Mouse (Mus musculus): Measurements from ENCODE around the gene Nalcn.
"Not testable (repeated sequence)": the region's sequence is repeated elsewhere in the genome, so short reads cannot be mapped to it uniquely, and the experiment has no call there.

The Nalcn gene

DNA sequence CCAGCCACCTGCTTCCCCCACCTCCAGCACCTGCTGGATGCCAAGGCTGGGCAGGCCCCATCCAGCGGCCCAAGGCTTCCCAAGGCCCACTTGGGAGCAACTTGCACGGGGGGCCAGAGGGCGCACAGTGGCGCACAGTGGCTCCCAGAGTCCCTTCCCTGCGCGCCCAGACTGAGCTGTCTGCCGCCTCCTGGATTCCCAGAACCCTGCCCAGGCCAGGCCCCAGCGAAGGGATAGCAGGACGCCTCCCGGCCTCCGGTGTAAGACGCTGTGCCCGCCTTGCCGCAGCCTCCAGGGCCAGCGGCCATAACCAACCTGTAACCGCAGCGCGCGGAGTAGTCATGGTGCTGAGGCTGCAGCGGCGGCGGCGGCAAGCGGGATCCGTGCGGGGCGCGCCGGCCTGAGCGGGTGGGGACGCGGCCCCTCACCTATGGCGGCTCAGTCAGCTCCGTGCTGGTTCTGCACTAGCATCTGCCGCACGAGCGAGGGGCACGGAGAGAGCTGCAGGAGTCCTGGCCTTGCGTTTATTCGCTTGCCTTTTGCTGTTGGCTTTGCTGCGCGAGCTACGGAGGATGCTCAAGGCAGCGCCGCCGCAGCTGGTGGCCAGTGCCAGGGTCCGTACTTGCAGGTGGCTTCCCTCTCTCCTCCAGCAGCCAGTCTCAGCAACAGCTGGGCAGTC, at the start of gene Nalcn:
Nalcn (minus strand) TSS at position 644 of the 679 bp plus-strand sequence.
- peak; percentile 71 for DNase-seq

DNA sequence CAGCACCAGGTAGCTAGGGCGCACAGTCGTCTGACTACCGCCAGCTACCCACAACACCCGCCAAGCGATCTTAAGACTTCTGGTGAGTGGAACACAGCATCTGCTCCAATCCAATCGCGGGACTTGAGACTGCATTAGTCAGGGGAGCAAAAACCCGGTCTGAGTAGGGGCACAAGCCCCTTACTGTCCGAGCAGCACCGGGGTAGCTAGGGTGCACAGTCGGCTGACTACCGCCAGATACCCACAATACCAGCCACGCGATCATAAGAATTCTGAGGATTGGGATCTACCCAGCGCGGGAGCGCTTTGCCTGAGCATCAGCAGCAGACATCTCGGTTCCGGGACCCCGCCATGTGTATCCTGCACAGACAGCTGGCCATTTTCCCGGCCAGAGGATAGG, 44.1 kb upstream of the Nalcn start:
- not testable (repeated sequence) for DNase-seq

- DNase-seq, result no peak
These were observed 37.5 kb upstream of the Nalcn start for GRCm38 (mm10) chr14:123664451-123664850.

DNA sequence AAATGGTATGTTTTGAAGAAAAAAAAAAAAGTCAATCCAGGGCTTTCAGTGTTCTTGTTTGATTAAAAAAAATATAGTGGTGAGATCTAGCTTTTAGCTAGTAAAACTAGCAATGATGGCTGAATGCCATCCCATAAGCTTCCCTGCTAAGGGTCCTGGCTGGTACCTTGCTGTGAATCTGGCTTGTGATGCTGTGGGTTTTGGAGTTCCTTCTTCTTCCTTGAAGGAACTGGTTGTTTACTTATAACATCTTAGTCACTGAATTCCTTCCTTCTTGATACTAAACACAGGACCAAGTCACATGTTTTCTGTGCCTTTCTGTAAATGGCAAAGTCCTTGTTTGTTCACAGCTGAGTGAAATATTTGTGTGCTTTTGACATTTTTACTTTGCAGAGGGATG, 36.3 kb upstream of the Nalcn start:
- DNase-seq, result no peak

- DNase-seq, result no peak
These were observed 35.4 kb upstream of the Nalcn start for GRCm38 (mm10) chr14:123662386-123662785.

DNA sequence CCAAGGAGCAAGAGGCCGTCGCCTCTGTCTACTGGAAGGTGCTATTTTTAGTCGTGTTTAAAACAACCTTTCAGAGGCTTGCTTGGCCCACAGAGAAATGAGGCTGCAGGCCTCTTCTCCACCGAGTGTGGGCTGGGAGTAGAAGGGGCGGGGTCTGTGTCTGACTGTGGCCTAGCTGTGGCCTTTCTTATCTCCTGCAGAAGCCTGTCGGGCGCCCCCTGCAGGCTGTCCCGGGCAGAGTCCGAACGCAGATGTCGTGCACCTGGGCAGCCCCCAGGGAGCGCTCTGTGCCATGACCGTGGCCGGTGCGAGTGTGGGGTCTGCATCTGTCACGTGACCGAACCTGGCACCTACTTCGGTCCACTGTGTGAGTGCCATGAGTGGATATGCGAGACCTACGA, 34.1 kb upstream of the Nalcn start:
- peak; percentile 32 for DNase-seq

DNA sequence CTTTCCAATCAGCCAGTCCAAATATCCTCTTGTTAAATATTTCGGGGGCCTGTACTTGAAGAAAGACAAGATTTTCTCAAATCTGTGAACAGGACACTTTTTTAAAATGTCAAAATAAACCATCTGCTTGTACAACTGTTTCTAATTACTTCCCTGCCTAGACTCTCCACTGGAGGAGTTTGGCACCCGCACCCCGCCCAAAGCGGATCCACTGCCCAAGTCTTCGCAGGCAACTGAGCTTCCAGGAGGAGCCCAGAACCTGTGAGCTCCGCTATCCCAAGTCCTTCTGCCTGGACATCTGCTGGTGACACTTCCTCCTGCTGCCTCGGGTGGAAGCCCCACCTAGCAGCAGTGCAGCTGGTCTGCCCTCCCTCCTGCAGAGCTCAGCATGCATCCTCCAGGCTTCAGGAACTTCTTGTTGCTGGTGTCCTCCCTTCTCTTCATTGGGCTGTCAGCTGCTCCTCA, 33.0 kb upstream of the Nalcn start, which contains the start of gene Itgbl1:
Itgbl1 (plus strand) TSS at position 51 of the 465 bp plus-strand sequence.
- peak; percentile 34 for DNase-seq

DNA sequence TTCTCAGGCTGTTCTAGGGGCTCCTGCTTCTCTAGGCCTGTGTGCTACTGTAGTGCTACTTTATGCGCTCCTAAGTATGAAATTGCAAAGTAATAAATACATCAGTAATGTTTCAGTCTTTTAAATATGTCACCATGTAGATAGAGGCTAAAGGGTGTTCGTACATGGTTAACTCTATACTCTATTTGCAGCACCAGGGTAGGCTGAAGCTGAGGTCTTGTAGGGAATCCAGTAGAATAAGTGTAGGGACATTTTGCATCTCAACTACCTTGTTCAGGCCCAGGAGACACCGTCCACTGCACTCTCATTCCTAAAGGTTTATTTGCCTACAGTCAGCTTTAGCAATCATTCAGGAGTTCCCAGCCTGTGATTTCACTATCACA, 227 bp upstream of the Nalcn start:
- DNase-seq, result no peak

DNA sequence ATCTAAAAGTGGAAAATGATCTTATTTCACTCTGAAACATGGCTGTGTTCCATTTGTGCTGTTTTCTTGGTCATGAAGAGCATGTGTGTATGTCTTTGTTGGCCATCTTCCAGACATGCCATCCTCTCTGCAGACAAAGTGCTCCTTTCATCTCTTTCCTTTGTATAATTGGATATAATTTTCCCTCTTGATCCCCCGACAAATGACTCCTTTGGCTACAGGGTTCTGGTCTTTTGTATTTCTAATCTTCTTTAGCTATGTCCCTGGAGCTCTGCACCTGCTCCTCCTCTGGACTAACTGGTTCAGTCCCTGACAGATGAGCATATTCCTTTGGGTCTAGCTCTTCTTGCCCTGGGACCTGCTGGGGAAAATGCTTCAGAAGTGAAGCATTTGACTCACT, 4.0 kb downstream of the Nalcn start:
- DNase-seq, result peak; percentile 13

- no peak for DNase-seq
These were observed 31.7 kb downstream of the Nalcn start for GRCm38 (mm10) chr14:123595265-123595664.

DNA sequence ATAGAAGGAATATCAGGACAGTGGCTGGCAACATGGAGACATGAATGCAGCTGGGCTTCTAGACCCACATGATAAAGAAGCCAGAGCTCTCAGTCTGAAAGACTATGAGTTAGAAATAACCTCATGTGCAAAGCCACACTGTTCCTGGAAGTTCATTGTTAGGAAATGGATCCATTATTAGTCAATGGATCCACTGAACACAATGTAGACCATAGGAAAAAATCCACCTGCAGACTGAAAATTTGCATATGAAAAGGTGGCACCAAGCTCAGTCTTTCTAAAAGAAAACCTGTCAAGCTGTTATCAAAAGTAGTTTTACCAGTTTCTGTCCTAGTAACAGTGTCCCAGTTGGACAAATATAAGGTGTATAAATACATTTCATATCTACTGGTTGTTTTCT, 39.5 kb downstream of the Nalcn start:
- no peak for DNase-seq

- DNase-seq, result no peak
These were observed 44.5 kb downstream of the Nalcn start for GRCm38 (mm10) chr14:123582433-123582832.

DNA sequence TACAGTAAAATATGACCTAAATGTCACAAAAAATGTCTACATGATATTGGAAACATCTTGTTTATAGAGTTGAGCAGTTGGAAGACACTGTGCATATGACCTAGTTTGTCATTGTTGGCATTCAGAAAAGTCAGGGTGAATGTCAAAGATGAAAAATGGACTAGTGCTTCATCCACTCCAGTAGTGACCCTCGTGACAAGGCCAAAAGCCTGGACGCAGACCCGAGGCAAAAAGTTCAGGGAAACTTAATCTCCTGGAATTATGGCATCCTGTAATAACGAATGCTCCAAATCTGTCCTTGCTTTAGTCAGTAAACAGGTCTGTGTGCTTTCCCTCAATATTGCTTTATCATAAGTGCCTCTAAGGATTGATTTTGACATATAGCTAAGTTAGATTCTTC, 51.6 kb downstream of the Nalcn start:
- no peak for DNase-seq

DNA sequence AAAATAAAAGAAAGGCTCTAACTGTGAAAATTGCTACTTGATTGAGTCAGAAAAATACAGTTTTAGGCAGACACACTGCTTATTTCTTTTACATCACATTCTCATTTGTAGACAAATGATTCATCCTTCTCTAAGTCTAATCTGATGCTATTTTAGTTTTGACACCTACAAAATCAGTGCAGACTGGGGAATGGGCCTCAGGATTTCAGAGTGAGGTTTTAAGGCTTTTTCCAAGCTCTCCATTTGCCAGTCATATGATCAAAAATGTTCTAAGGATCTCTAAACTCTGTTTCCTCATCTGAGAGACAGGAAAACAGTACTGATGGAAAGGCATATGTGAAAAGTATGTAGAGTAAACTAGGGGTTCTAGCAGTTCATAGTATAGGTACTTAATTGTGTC, 52.0 kb downstream of the Nalcn start:
- no peak for DNase-seq

- no peak for DNase-seq
These were observed 60.3 kb downstream of the Nalcn start for GRCm38 (mm10) chr14:123566599-123566998.

GRCm38 (mm10) chr14:123555533-123555932, 71.4 kb downstream of the Nalcn start:
- DNase-seq, result no peak

- no peak for DNase-seq
These were observed 72.0 kb downstream of the Nalcn start for GRCm38 (mm10) chr14:123554936-123555335.

DNA sequence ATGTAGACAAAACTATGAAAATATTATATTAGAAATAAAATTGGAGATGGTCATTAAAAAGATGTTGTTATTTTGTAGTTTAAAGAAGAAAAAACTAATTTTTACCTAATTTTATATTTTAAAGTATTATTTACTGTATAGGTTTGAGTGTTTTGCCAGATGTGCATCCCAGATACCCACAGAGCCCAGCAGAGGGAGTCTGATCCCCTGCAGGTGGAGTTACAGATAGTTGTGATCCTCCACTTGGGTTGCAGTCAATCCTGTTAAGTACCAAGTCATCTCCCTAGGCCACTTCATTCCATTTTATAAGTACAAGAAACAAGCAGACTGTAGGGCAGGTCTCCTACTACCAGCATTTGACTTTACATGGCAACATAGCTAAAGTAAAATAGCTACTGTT, 84.6 kb downstream of the Nalcn start:
- no peak for DNase-seq

DNA sequence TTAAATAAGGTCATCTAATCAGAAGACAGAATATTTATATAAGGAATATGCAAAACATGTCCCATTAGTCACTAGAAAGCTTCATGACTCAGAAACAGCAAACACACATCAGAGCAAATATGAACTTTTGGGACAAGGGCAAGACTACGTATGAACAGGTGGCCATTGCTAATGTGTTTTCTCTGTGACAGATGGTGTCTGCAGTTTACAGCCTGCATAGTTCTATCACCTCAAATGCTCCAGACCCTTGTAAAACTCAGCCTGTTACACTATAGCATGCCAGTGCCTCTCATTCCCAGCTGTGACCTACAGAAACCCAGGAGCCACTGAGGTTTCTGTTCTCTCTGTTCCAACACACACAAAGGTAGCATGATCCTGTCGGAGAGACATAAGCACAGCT, 91.3 kb downstream of the Nalcn start:
- no peak for DNase-seq

DNA sequence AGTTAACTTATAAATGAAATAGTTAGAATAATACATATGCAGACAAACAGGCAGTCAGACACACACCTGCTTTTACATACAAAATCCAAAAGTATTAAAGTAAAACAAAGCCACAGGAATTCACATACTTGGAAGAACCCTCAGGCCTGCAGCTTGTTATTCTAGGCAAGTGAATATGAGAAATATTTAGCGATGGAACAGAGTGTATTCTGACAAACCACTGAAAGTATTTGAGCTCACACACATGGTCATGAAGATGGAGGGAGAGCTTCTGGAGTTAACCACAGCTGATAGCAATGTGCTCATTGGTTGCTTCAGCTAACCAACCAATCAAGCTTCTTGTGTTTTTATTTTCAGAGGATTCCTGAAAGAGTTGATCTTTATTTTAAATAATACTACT, 93.9 kb downstream of the Nalcn start:
- DNase-seq, result no peak

DNA sequence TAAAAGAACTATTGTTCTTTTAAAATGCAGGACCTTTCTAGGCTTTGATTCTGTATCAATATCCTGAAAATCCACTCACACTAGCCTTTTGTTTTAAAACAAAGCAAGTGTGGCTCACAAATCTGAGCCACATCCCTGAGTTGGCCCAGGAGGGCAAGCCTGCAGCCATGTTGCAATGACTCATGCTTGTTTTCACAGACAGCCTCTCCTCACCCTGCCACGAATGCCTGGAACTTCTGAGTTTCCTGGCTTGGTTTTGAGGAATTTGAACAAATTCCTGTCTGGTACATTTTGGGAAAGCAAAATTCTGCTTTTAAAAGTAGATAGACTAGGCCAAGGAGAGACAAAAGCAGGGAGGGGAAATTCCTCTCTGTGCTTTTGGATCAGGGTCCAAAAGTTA, 95.7 kb downstream of the Nalcn start:
- DNase-seq, result no peak

GRCm38 (mm10) chr14:123529143-123529542, 97.8 kb downstream of the Nalcn start:
- DNase-seq, result no peak

DNA sequence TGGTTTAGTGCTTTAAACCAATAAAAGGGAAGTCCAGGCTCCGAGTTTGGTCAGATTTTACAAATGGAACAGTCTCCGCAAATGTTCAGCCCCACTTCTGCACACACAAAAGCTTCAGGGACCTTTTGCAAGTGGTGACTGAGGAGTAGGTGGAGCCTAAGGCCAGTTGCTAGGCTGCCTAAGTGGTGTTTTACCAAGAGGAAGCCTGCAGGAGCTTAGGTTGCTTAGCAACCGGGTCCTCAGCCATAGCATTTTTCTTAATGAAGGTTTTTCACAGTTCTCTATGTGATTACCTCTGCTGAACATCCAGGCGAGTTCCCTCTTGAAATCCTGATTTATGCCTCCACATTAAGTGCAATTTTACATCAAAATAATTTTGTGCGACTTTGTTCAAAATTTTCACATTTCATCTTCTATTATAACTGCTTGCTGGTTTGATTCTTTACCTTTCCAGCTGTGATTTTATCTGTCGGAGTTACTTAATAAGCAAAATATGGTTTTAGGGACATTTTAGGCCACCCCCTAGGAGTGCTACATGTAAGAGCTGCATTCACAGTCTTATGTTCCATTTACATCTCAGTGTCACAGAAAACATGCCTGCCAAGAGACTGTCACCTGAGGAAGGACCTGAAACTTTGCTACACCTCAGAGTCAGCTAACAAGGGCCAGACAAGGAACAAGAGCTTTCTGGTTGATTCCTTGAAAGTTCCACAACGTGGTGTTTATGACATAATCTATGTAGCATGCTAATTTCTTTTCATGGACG, 113.4 kb downstream of the Nalcn start:
- DNase-seq, result no peak

DNA sequence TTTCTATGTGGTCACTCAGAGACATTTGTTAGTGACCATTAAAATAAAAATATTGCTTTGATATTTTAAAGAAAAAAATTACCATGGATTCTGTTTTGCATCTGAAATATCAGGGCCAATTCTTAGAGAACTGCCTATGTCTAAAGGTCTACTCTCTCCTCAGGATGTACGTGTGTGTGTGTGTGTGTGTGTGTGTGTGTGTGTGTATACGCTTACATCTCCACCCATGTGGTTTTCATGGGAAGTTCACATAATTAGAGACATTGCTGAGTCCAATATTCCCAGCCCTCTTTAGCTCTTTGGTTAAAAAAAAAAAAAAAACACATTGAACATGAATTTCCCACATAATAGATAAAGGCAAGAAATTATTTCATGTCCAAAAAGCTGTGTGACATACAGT, 114.0 kb downstream of the Nalcn start:
- no peak for DNase-seq

Data from cerebellum, adult 8-10 months (tissue).